Mouse (Mus musculus) brown adipose tissue, adult 24 weeks (tissue): ENCODE measurements at regions not wholly inside any gene's neighbourhood (a gene's known extent, or its start where the extent isn't known, plus 50 kb on each side); places are given as distances from the start of the nearest gene placed in this dataset.

Experiments
- H3K27ac ChIP-seq: fragments of 200-500 bp; replicated peaks from 2 replicates; pipeline ENCODE4 v1.5.1; 2012; ENCODE audit warnings: low read depth, mild to moderate bottlenecking, low read length
- H3K4me1 ChIP-seq: fragments of 200-500 bp; 2 replicates; pipeline ENCODE4 v1.6.1; 2012; ENCODE audit warnings: low read length, mixed read lengths; ENCODE audit not compliant: control insufficient read depth, insufficient read depth, insufficient read length
- H3K4me3 ChIP-seq: fragments of 200-500 bp; 2 replicates; pipeline ENCODE4 v1.5.1; 2012; ENCODE audit warnings: low read depth, mild to moderate bottlenecking, low read length, moderate library complexity; ENCODE audit not compliant: insufficient read depth

DNA sequence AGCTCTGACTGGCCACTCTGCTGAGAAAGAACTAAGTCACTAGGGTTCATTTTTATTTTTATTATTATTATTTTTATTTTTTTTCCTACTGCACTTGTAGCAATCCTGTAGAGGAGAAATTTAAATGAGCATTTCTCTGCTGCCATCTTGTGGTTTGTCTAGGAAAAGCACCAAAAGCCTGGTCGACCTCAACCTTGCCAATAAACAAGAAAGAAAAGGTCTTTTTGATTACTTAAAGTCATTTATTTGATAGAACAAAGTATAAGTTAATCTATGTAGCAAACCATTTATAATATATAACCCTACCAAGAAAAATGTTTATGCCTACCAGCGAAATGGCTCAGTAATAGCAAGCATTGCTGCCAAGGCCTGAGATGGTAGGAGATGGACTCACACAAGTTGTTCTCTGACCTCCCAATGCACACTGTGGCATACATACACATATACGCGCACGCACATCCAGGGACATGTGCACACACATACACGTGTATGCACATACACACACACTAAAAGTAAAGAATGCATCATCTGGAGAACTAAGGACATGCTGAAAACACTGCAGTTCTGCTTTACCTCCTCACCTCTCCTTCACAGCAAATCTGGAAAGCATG lies 566.1 kb downstream of the 1700064H15Rik start:
- no peaks in the 10 kb centered on the region for H3K4me1 ChIP-seq
- no peak overlapping the region for H3K27ac ChIP-seq
- no peak overlapping the region for H3K4me3 ChIP-seq

DNA sequence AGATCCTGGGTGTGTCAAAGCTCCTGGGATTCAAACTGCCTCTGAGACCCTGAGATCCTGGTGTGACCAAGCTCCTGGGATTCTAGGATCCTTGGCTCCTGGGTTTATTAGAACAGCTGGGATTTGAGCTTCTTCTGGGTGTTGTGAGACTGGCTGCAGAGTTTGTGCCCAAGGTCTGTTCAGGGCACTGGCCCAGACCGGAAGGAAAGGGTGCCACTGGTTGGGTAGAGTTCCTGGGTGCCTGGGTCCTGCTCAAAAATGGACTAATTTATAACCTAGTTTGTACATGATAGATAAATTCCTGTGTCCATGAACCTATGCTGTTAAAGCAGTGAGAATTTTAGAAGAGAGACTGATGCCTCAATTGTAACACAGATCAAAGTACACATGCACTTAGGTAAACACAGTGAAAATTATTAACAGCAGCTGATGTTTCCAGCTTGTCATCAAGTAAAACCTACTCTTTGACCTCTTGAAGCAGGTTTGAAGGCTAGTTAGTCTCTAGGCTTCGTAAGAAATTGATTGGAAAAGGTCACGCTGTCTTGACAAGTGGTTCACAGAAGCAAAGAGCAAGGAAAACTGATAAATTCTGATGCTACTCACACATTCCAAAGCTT lies 561.2 kb downstream of the 1700064H15Rik start:
- Histone ChIP-seq H3K27ac (no peak overlapping the region), H3K4me1 (no peaks in the 10 kb centered on the region), H3K4me3 (no peak overlapping the region)
